Mouse (Mus musculus) frontal cortex, adult 2 months (tissue): ENCODE measurements around the gene Sh2d5. TPM values are rescaled to one million over a fixed set of nuclear protein-coding genes. Genes with fewer than 3 reads are reported as not detected.
A peak's percentile ranks its signal among the peaks of the same experiment; 100 is the strongest.

ENCODE experiments used
- DNase-seq, 2 experiments: peaks; one replicate each; pipeline ENCODE4 v3.0.0; 2022; ENCODE audit warnings: low spot score in 1 of 2; ENCODE audit errors: extremely low spot score in 1 of 2
- polyA plus RNA-seq: library from polyadenylated mRNA; depleted of rRNA; stranded (reverse); fragments of >200 nt; gene quantifications from 2 replicates; pipeline ENCODE4 v1.2.3, GENCODE M21; 2012

Gene Sh2d5
- polyA plus RNA-seq, 1 experiment = 67.9 TPM

- no peak for DNase-seq
These were observed 8.5 kb downstream of the Sh2d5 start for GRCm38 (mm10) chr4:138258663-138259062.

DNA sequence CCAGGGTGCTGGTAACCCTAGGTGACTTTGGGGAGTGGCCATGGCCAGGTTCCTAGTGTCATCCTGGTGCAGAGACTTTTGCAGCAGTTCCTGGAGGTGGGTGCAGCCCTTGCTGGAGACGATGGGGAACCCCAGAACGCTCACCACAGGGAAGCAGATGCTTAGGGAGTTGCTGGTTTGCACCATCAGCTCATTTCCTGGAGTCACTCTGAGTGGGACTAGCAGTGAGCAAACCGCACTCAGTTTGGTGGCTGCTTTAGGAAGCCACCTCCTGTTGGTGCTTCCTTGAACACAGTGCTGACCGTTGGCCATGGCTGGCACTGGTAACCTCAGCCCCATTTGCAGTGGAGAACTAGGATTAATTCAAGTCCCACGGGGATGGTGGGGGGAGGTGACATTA, 9.3 kb downstream of the Sh2d5 start:
- no peak for DNase-seq

GRCm38 (mm10) chr4:138261843-138262681, 11.9 kb downstream of the Sh2d5 start:
- peak in 1 of 2 experiments; percentile 90 for DNase-seq

- no peak for DNase-seq
These were observed 17.7 kb downstream of the Sh2d5 start for GRCm38 (mm10) chr4:138267869-138268268.

DNA sequence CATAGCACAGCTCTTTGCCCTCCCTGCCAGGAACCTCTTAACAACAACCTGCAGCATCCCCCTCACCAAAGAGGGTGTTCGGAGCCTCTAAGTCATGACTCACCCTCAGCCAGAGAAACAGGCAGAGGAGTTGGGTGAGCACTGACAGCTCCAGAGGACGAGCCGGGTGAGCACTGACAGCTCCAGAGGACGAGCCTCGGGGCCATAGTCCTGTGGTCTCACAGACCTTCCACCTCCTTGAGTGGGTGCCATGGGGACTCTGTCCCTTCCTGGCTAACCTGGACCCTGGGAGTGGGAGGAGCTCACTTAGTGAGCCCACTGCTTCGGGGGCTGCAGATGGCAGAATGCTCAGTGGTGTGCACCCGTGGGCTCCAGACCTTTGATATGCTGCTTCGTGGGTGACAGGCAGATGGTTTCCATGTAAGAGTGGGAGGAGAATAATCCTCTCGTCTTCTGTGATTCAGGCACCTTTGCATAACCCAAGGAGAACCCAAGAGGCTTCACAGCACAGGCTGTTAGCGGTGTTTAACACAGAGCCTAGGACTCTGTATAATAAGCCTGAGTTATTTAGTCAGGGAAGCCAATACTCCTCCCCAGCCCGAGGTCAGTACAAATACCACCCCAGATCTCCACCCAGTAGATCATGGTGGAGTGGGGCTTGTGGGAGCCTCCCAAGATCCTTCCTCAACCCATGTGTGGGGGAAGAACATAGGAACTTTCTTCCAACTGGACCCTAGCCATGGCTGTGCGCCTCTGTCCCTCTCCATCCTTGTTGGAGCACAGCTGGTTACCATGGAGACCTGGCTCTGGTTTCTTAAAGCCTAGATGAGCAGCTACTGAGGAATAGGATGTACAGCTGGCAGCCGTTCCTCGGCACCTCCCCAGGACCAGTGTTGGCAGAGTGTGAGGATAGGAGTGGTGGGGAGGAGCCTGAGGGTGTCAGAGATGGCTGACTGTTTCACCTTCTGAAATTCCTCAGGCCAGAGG, 22.1 kb downstream of the Sh2d5 start:
- peak; percentile 67 to 80 for DNase-seq

DNA sequence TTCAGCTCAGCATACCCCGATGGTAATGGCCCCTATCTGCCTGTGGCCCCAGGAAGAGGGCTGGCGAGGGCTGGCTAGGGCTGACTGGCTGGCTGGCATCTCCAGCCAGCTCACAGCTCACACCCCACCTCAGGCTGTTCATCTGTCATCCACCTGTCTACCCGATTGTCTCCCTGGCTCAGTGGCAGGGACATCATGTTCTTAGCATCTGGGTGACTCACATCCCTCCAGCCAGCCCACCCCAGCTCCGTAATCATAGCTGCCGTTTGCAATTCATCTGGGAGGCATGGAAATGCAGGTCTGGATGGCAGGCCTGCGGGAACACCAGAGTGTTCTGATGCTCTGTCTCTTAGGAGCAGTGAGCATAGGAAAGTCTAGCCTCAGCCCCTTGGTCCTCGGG, 28.1 kb downstream of the Sh2d5 start:
- peak in 1 of 2 experiments; percentile 68 for DNase-seq

DNA sequence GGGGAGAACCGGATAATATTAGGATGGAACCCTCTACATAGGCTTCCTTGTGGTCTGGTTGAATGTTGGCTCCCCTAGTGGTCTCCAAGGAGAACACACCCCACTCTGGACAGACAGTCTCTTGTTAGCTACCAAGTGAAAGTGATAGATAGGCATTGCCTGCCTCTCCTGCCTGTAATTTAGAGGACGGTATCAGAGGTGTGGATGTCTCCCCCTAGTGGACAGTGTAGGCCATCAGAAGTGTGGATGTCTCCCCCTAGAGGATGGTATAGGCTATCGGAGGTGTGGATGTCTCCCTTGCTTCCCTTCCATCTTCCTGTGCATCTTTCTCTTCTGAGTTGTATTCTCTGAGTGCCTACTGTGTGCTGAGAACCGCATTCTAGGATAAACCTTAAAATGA, 32.6 kb downstream of the Sh2d5 start:
- peak; percentile 44 to 91 for DNase-seq

GRCm38 (mm10) chr4:138286411-138286810, 36.2 kb downstream of the Sh2d5 start:
- DNase-seq = no peak

DNA sequence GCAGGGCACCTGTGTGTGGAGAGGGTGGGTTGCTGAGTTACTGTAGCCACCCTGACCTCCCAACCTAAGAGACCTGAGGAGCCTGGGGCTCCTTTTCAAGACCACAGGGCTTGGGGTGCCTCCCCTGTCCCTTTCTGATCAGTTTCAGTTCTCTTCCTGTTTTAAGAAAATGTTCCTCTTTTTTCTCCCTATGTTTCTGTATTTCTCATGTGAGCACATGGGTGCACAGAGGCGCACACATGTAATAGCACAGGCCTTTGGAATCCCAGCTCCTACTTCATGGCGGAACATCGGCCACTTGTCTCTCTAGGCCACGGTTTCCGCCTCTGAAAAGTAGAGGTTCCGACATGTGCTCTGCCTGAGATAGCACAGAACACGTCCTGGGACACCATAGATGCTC, 38.5 kb downstream of the Sh2d5 start:
- no peak for DNase-seq

- DNase-seq = no peak
These were observed 41.8 kb downstream of the Sh2d5 start for GRCm38 (mm10) chr4:138292028-138292427.

- peak in 1 of 2 experiments; percentile 39 for DNase-seq
These were observed 43.2 kb downstream of the Sh2d5 start for GRCm38 (mm10) chr4:138293261-138293948.

DNA sequence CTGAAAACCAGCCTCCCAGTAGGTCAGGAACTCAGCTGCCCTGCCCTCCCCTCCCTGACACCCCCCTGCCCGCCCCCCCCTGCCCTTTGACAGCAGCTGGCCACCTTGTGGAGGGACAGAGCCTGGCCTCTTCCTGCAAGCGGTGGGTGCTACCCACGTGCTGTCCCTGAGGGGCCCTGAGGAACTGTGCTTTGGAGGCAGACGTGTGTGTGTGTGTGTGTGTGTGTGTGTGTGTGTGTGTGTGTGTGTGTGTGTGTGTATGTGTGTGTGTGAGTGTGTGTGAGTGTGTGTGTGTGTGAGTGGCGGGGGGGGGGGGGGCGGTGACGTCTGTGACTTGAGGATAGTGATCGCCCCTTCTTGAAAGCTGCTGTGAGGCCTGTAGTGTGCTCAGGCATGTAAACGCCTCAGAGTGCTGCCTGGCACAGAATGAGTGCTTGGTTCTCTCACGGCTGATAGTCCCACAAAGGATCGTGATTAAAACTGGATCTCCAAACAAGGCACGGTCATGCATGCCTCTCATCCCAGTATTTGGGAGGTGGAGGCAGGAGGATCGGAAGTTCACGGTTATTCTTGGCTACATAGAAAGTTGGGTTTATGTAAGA, 43.8 kb downstream of the Sh2d5 start:
- no peak for DNase-seq

DNA sequence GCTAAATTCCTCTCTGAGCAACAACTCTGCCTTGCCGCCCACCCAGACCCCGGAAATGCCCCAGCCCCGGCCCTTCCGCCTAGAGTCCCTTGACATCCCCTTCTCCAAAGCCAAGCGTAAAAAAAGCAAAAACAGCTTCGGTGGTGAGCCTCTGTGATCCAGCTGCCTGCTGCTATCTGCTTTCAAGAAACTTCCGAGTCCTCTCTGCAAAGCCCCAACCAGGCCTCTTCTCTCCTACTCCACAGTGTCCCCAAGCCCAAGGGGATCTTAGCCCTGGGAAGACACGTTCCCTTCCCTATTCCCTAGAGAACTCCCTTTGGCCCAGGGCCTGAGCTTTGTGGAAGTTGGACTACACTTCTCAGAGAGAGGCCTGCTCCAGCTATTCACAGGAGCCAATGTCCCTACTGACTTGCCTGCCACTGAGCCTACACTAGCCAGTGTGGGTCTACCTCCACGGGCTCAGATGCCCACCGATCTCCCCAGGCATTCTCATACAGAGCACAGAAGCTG, 51.1 kb downstream of the Sh2d5 start:
- DNase-seq = no peak

DNA sequence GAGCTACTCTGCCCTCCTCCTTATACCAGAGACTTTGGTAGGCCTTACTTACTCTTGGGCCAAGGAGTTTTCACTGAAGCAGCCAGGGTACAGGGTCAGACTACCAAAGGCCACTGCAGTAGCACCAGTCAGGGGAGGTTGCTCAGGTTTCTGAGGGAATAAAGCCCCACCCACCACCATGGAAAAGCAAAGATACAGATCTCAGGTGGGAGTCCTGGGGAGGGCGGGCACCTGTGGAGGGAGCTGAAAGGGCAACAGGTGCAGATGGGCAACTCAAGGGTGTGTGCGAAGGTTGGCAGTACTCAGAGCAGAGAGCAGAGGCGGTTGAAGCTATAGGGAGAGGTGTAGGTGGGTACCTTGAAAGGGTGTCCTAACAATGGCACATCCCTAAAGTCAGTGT, 52.8 kb downstream of the Sh2d5 start:
- no peak for DNase-seq

DNA sequence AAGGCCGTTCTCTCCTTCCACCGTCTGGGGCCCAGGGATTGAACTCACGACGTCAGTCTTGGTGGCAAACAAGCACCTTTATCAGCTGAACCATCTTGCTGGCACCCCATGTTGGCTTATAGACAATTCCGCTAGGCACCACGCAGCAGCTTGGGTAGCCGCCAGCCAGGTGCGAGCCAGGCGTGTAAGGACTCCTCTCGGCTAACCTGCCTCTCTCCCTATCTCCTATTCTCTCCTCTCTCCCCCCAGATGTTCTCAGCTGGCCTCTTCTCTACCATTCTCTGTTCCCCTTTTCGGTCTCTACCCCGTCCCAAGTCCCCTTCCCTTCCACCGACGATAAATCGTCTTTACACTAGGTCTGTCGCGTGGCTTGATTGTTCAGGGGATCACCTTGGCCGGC, 53.5 kb downstream of the Sh2d5 start:
- DNase-seq = no peak

DNA sequence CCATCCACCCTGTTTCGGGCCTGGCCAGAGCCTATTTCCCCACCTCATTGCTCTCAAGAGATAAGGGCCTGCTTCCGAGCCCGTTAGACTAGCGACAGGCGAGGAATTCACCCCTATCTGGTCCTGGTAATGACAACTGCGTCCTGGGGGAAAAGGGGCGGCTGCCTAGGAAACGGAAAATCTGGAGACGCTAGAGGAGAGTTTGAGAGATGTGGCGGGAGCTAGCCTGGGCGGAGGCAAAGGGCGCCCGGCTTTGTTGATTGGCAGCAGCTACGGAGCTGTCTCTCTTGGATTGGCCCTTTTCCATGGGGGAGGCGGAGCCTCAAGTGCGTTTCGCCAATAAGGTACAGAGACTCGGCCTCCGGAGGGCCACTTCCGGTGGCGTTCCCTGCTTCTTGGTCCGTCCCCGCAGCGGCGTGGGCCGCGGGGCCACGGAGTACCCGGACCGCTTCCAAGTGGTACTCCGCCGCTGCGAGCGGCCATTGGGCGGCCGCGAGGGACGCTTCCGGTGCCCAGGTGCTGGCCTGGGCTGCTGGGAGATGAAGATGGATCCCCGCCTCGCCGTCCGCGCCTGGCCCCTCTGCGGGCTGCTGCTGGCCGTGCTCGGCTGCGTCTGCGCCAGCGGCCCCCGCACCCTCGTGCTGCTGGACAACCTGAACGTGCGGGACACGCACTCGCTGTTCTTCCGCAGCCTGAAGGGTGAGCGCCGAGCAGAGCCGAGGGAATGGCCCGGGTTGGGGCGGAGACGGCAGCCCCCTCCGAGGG, 54.3 kb downstream of the Sh2d5 start, which contains the start of gene Ddost:
Gene Ddost (plus strand): TSS at position 391 of the 765 bp plus-strand sequence.
- DNase-seq = peak; percentile 97 to 99

GRCm38 (mm10) chr4:138307025-138307424, 56.8 kb downstream of the Sh2d5 start:
- no peak for DNase-seq

DNA sequence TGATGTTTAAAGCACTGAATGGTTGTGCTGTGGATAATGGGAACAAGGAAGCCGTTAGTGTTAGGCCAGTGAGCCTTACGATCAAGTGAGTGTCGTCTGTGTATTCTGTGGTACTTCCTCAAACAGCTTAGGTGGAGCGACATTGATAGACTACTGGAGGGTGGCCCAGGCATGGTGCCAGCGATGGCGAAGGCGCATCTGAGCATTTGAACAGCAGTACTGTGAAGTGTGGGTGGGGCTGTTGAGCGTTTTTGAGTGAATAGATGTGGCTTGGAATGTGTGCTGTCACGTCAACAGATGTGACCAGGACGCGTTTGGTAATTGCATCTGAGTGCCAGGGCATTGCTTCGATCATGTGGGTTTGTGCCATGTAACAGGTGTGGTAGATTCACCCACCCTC, 57.5 kb downstream of the Sh2d5 start:
- DNase-seq = peak in 1 of 2 experiments; percentile 58

GRCm38 (mm10) chr4:138310311-138310910, 60.2 kb downstream of the Sh2d5 start:
- no peak for DNase-seq
